Mouse (Mus musculus): ENCODE measurements around the gene Gbe1. TPM values are rescaled to one million over a fixed set of nuclear protein-coding genes. Genes with fewer than 3 reads are reported as not detected.

The Gbe1 gene
- 12.4 TPM for total RNA-seq (2023)

GRCm38 (mm10) chr16:70313886-70314577 lies at the start of gene Gbe1:
TSS of gene Gbe1 (plus strand) at chr16:70313949.

Measured in CD8-positive naive resting alpha-beta T cell, adult 57 days (primary cell).